Mouse (Mus musculus) megakaryocyte, embryonic 14.5 days (primary cell): ENCODE data around the gene Fkbp5.

ENCODE experiments used
- FLI1 ChIP-seq: IDR thresholded peaks from 2 replicates; pipeline ENCODE4 v1.6.1; 2012; ENCODE audit warnings: low read length, inconsistent platforms, mixed read lengths
- GATA1 ChIP-seq: IDR thresholded peaks from 3 replicates; pipeline ENCODE4 v1.6.1; 2012; ENCODE audit warnings: mixed read lengths, low read length, inconsistent platforms, borderline replicate concordance

DNA sequence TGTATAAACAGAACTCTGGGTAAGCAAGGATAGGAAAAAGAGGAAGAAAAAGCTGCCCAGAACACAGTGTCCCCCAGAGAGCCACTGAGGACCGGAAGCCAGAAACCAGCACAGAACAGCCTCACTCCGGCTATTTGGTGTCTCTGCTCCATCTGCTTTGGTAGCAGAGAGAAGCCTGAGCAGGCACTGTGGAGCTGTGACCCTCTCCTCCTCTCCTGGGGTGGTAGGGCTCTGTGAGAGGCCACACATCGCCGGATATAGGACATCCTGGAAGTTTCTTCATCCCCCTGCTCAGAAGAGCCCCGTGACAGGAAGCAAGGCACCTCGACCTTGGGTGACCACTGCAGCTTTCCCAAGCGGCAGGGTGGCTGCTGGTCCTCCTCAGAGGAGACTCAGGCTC, 3.5 kb downstream of the Fkbp5 start:
- TF ChIP-seq GATA1 (no peak), FLI1 (no peak)
